Mouse (Mus musculus) embryonic facial prominence, embryonic 10.5 days (tissue): ENCODE measurements around the gene Psmb3. TPM values are rescaled to one million over a fixed set of nuclear protein-coding genes. Genes with fewer than 3 reads are reported as not detected.
"Not testable (repeated sequence)": the region's sequence is repeated elsewhere in the genome, so short reads cannot be mapped to it uniquely, and the experiment has no call there.

Experiments used
- DNase-seq: peaks from one replicate; pipeline ENCODE4 v3.0.0-alpha.2; 2017; ENCODE audit warnings: low spot score
- H3K27ac ChIP-seq: fragments of 300-500 bp; sonication (generic); replicated peaks from 2 replicates; pipeline ENCODE4 v1.5.1; 2016; ENCODE audit warnings: mild to moderate bottlenecking
- H3K27me3 ChIP-seq: fragments of 300-500 bp; sonication (generic); replicated peaks from 2 replicates; pipeline ENCODE4 v1.6.1; 2016; ENCODE audit warnings: low read depth, mild to moderate bottlenecking; ENCODE audit not compliant: poor library complexity, severe bottlenecking
- H3K36me3 ChIP-seq: fragments of 300-500 bp; sonication (generic); replicated peaks from 2 replicates; pipeline ENCODE4 v1.6.1; 2016; ENCODE audit warnings: mild to moderate bottlenecking, moderate library complexity
- H3K4me1 ChIP-seq: fragments of 300-500 bp; sonication (generic); 2 replicates; pipeline ENCODE4 v1.6.1; 2016
- H3K4me3 ChIP-seq: fragments of 300-500 bp; sonication (generic); 2 replicates; pipeline ENCODE4 v1.5.1; 2016; ENCODE audit warnings: mild to moderate bottlenecking, moderate library complexity
- H3K9me3 ChIP-seq: fragments of 300-500 bp; sonication (generic); 2 replicates; pipeline ENCODE4 v1.6.1; 2016; ENCODE audit warnings: mild to moderate bottlenecking
- WGBS: fragments of 180-500 bp; shearing (Covaris S2); methylation state at CpG from one replicate; pipeline ENCODE4 v1.1.7; 2016; 5-methylcytosine and 5-hydroxymethylcytosine counted together
- polyA plus RNA-seq: library from polyadenylated mRNA; unstranded; fragments of >200 nt; fragmentation: Nextera tagmentation; extraction: Ambion mirVana; gene quantifications from 2 replicates; pipeline ENCODE4 v1.2.1, GENCODE M21; 2016

Psmb3 gene
- polyA plus RNA-seq, 1 experiment from 2014 or later = 634 TPM

DNA sequence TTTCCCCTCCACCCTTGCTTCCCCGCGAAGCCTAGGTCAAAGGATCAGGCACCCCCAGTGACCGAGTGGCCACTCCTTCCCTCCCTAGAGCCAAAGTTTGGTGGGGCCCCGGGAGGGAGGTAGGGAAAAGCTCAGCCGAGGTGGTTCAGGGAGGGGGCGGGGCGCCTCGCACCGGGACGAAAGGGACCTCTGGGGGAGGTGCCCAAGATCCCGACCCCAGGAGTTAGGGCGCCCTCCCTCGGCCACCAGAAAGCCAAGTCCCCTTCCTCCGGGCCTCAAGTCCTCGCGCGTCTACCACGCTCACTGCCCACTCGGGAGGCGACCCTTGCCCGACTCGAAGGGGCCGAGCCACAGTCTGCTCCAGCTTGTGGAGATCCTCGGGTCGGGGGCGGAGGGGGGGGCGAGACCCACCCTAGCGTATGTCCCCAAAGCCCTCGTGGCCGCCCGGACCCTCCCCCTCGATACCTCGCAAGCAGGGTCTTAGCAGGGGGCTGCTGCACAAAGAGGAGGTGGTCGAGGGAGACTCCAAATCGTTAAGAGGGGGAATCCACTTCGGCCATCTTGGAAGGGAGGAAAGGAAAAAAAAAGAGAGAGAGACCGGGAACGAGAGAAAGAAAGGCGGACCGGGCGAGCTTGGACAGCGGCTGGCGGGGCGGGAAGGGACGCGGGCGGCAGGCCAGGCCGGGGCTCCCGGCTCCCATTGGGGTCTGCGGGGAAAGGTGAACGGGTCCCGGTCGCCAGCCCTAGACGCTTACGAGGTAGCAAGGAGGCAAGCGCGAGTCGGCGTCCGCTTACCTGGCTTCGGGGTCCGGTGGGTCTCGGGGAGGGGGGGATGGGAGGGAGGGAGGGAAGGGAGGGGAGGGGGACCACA, 4.2 kb upstream of the Psmb3 start:
- Histone ChIP-seq H3K27me3 (no peaks in the 10 kb centered on the region; the same call in 1 of the 2 replicates), H3K4me3 (peak overlapping the region; percentile 94), H3K9me3 (no peaks in the 10 kb centered on the region), H3K36me3 (peaks cover 26% of the 10 kb centered on the region), H3K27ac (peak overlapping the region; percentile 99), H3K4me1 (peaks cover 63% of the 10 kb centered on the region)
- WGBS = under 1% methylated on average over 63 of the region's 63 CpGs
- peak; percentile 91 for DNase-seq

- Histone ChIP-seq H3K27ac (peak overlapping the region; percentile 99), H3K4me1 (peaks cover 64% of the 10 kb centered on the region), H3K27me3 (no peaks in the 10 kb centered on the region; the same call in 1 of the 2 replicates), H3K36me3 (peaks cover 22% of the 10 kb centered on the region), H3K9me3 (no peaks in the 10 kb centered on the region), H3K4me3 (peak overlapping the region; percentile 94)
- DNase-seq = peak; percentile 97
- 0% methylated on average over 6 of the region's 9 CpGs for WGBS
These were observed 3.6 kb upstream of the Psmb3 start for GRCm38 (mm10) chr11:97699626-97700002.

GRCm38 (mm10) chr11:97700003-97700745, 3.0 kb upstream of the Psmb3 start, which contains the start of gene Pcgf2:
TSS of gene Pcgf2 (minus strand) at chr11:97700497.
- Histone ChIP-seq H3K36me3 (peaks cover 22% of the 10 kb centered on the region), H3K27ac (peak within 1 kb of the TSS; percentile 99), H3K27me3 (no peaks in the 10 kb centered on the region; the same call in 1 of the 2 replicates), H3K4me3 (peak within 1 kb of the TSS; percentile 94), H3K9me3 (no peaks in the 10 kb centered on the region), H3K4me1 (peaks cover 61% of the 10 kb centered on the region)
- peak; percentile 80 for DNase-seq
- under 1% methylated on average over 85 of the region's 85 CpGs for WGBS

- peak overlapping the region; percentile 99 for H3K27ac ChIP-seq
- peak; percentile 56 for DNase-seq
- peak overlapping the region; percentile 94 for H3K4me3 ChIP-seq
- H3K36me3 ChIP-seq = peaks cover 21% of the 10 kb centered on the region
- no peaks in the 10 kb centered on the region for H3K9me3 ChIP-seq
- no peaks in the 10 kb centered on the region; the same call in 1 of the 2 replicates for H3K27me3 ChIP-seq
- peaks cover 53% of the 10 kb centered on the region for H3K4me1 ChIP-seq
- WGBS = 19% methylated on average over 30 of the region's 30 CpGs
These were observed 2.2 kb upstream of the Psmb3 start for GRCm38 (mm10) chr11:97700746-97701580.

DNA sequence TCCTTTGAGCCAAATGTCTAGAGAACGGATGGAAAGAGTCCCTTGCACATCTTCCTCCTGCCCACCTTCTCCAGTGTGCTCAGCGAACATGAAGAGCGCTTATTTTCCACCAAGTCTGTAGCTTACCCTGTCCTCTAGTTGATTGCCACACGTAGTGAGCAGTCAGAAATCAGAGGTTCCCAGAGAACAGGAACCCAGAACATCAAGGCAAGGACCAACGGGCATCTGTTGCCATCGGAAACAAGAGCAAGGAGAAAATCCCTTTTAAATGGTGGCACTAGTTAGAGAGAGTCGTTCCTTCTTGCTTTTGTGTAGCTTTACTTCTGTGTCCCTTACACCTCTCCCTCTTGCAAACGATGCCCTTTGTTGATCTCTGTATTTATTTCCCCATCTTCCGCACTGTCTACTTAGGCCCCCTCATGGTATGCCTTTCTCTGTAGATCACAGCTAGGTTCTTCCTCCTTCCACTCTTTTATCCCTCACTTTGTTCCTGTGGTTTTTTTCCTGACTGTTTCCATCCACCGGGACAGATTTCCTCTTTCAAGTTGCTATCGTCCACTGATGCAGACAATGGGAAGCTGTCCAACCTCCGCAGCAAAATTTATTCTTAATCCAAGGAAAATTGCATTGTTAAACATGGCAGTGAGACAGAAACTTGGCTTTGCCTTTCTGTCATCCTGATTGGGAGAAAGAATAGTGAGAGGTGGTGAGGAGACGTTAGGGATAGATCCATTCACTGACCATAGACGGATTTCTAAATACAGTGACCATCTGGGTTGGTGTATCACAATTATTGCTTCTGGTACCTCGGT, 1.4 kb upstream of the Psmb3 start:
- peaks cover 45% of the 10 kb centered on the region for H3K4me1 ChIP-seq

GRCm38 (mm10) chr11:97702393-97702745, 830 bp upstream of the Psmb3 start:
- H3K4me1 ChIP-seq = peaks cover 39% of the 10 kb centered on the region
- peak overlapping the region; percentile 94 for H3K4me3 ChIP-seq
- H3K36me3 ChIP-seq = peaks cover 29% of the 10 kb centered on the region
- peak; percentile 87 for DNase-seq
- WGBS = under 1% methylated on average over 24 of the region's 24 CpGs
- H3K9me3 ChIP-seq = no peaks in the 10 kb centered on the region
- H3K27me3 ChIP-seq = no peaks in the 10 kb centered on the region; the same call in 1 of the 2 replicates
- peak overlapping the region; percentile 82 for H3K27ac ChIP-seq

More for the DNA sequence above, 1.4 kb upstream of the Psmb3 start:
- peaks cover 25% of the 10 kb centered on the region for H3K36me3 ChIP-seq
- peak overlapping the region; percentile 94 for H3K4me3 ChIP-seq
- WGBS = 57% methylated on average over 15 of the region's 15 CpGs
- H3K27ac ChIP-seq = peak overlapping the region; percentile 99
- no peaks in the 10 kb centered on the region; the same call in 1 of the 2 replicates for H3K27me3 ChIP-seq
- H3K9me3 ChIP-seq = no peaks in the 10 kb centered on the region
- DNase-seq = no peak

DNA sequence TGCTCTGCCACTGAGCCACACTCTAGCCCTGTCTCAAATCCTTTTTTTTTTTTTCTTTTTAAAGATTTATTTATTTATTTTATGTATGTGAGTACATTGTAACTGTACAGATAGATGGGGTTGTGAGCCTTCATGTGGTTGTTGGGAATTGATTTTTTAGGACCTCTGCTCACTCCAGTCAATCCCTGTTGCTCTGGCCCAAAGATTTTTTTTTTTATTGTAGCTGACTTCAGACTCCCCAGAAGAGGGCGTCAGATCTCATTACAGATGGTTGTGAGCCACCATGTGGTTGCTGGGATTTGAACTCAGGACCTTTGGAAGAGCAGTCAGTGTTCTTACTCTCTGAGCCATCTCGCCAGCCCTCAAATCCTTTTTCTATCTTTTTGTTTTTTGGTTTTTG, 6.9 kb downstream of the Psmb3 start:
- WGBS = 78% methylated on average over 2 of the region's 2 CpGs
- H3K27me3 ChIP-seq, H3K4me3 ChIP-seq, H3K27ac ChIP-seq, H3K4me1 ChIP-seq, DNase-seq, H3K9me3 ChIP-seq: not testable (repeated sequence)
- peaks cover 95% of the 10 kb centered on the region for H3K36me3 ChIP-seq

- Histone ChIP-seq H3K27ac (no peak overlapping the region), H3K9me3 (no peaks in the 10 kb centered on the region), H3K36me3 (peaks cover 97% of the 10 kb centered on the region), H3K4me3 (no peak overlapping the region), H3K4me1 (no peaks in the 10 kb centered on the region), H3K27me3 (no peaks in the 10 kb centered on the region)
- 84% methylated on average over 13 of the region's 13 CpGs for WGBS
- no peak for DNase-seq
These were observed 8.2 kb downstream of the Psmb3 start for GRCm38 (mm10) chr11:97711200-97711900.

DNA sequence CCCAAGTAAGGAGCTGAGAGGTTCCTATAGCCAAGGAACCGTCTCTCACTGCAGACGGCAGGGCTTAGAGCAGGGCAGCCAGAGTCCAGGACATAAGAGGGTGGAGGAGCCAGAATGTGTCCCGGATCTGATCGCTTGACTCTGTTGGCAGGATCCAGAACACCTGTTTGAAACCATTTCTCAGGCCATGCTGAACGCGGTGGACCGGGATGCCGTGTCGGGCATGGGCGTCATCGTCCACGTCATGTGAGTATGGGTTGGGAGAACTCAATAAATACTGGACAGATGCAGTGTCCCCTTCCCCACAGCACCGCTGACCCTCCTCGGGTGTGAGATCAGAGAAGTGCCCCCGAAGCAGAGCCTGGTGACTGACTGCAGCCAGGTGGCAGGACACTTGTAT, 9.1 kb downstream of the Psmb3 start:
- WGBS = 94% methylated on average over 15 of the region's 15 CpGs
- H3K9me3 ChIP-seq = no peaks in the 10 kb centered on the region
- no peaks in the 10 kb centered on the region for H3K4me1 ChIP-seq
- no peak overlapping the region; the same call in 1 of the 2 replicates for H3K4me3 ChIP-seq
- H3K27ac ChIP-seq = no peak overlapping the region
- no peaks in the 10 kb centered on the region for H3K27me3 ChIP-seq
- peaks cover 97% of the 10 kb centered on the region for H3K36me3 ChIP-seq
- DNase-seq = no peak

- H3K27me3 ChIP-seq = no peaks in the 10 kb centered on the region
- no peaks in the 10 kb centered on the region for H3K4me1 ChIP-seq
- peaks cover 97% of the 10 kb centered on the region for H3K36me3 ChIP-seq
- 92% methylated on average over 8 of the region's 8 CpGs for WGBS
- no peak for DNase-seq
- no peak overlapping the region for H3K27ac ChIP-seq
- no peak overlapping the region for H3K4me3 ChIP-seq
- H3K9me3 ChIP-seq = no peaks in the 10 kb centered on the region
These were observed 10.7 kb downstream of the Psmb3 start for GRCm38 (mm10) chr11:97713896-97714295.

DNA sequence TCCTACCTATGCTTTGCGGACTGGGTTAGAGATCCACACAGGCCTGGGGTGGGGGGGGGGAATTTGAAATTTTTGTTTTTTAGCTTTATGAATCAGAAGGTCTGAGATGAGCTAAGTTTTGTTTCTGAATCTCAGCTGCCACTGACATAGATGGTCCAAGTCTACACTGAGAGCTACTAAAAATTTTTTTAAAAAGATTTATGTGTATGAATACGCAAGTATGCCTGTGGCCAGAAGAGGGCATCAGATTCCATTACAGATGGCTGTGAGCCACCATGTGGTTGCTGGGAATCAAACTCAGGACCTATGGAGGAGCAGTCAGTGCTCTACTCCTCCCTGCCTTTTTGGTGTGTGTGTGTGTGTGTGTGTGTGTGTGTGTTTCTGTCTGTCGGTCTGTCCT, 11.2 kb downstream of the Psmb3 start:
- DNase-seq = no peak
- WGBS = 95% methylated on average over 3 of the region's 3 CpGs
- Histone ChIP-seq H3K4me1 (no peaks in the 10 kb centered on the region), H3K9me3 (no peaks in the 10 kb centered on the region), H3K27me3 (no peaks in the 10 kb centered on the region), H3K27ac (no peak overlapping the region), H3K4me3 (no peak overlapping the region), H3K36me3 (peaks cover 97% of the 10 kb centered on the region)
